Mouse (Mus musculus) layer of hippocampus, adult 9-11 months (tissue): Measurements from ENCODE around the gene Kcnmb3.

Source experiments
- DNase-seq: peaks from one replicate; pipeline ENCODE4 v3.0.0; 2022

The Kcnmb3 gene

DNA sequence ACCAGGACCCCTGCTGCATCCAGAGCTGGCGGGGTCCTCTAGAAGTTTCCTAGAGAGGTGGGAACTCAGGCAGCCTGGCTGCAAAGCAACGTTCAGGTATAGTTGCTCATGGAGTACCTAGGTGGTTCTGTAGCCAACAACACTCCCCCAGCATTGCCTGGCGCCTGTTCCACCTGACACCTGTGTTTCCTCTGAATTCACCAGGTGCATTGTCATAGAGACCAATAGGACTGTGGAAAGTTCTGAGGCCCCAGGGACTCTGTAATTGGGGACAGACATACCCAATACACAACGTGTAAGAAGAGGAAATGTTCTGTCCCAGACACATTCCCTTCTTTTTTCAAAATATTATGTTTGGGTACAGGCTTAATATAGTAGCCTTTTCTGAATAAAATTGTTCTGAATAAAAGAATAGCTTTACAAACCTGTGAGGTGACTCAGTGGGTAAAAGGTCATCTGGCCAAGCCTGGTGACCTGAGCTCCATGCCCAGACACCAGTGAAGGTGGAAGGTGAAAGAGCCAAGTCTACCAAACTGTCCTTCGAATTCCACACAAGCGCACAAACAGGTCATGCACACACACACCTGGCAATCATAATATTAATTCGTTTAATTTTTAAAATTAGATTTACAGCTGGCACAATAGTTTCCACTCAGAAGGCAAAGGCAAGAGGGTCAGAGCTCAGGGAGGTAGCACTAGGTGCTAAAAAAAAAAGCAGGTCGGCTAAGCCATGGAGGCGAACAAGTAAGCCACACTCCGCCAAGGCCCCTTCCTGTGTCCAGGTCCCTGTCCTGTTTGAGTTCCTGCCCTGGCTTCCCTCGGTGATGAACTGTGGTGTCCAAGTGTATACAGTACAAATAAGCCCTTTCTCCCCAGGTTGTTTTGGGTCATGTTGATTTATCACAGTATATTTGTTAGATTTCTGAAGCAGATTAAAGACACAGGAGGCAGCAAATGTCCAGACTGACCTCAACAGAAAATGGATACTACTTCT, at the start of gene Kcnmb3:
Gene Kcnmb3 (minus strand): TSS at position 135 of the 994 bp plus-strand sequence.
- no peak for DNase-seq

DNA sequence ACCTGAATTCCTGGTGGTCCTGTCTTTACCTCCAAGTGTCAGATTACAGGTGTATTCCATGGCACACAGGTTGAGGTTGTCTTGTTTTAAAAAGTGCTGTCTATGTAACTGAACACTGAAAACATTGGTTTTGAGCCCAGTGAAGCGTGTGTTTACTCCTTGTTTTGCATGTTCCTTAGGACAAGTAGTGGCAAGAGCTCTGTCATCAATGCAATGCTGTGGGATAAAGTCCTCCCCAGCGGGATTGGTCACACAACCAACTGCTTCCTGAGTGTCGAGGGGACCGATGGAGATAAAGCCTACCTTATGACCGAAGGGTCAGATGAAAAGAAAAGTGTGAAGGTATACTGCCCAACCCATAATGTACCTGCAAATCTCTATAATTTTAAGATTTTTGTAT, 46.1 kb upstream of the Kcnmb3 start:
- DNase-seq: no peak

DNA sequence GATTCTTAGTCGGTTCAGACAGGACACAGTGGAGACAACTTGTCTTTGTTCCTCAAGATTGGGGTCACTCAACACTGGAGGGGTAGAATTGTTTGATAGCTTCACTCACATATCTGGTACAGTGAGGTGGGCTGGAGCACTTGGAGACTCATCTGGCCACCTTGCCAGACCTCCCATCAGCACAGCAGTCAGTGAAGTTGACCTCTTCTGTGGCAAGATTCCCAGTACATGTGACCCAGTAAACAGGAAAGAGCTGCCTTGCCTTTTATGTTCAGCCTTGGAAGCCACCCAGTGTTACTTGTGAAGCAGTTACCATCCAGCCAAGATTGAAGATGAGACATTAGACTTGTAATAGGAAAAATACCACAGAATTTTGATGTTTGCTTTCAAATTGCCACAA, 45.5 kb upstream of the Kcnmb3 start:
- peak; percentile 74 for DNase-seq

DNA sequence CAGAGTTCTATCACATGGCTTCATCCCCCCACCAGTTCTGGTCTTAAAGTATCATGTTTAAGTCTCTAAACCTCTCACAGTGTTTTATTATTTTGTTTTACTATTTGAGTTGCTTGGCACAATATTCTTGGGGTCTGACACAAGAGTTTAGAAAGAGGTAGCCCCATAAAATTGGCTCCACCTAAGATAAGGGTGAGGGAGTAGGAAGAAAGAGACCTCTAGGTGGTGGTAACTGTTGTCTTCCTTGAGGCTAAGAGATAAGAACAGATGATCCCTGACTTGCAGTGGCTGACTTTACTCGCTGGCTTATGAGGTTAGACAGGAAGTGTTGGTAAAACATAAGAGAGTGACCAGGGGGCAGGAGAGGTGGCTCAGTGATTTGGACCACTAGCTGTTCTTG, 43.7 kb upstream of the Kcnmb3 start:
- DNase-seq: no peak

DNA sequence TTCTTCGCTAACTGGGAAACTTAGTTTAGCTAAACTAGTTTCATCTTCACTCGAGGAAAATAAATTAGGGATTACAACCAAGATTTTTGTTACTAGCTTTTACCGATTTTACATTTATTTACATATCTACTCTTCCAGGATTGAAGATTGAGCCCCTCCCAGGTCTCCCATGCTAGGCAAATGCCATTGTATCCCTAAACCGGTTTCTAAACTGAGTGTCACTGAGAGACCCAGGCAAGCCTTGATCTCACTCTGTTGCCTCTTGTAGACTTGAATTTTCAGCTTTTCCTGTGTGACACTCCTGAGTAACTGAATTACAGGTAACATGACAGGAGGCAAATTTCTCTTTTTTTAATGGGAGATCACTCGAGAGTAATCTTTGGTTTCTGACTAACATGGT, 38.0 kb upstream of the Kcnmb3 start:
- DNase-seq: no peak

DNA sequence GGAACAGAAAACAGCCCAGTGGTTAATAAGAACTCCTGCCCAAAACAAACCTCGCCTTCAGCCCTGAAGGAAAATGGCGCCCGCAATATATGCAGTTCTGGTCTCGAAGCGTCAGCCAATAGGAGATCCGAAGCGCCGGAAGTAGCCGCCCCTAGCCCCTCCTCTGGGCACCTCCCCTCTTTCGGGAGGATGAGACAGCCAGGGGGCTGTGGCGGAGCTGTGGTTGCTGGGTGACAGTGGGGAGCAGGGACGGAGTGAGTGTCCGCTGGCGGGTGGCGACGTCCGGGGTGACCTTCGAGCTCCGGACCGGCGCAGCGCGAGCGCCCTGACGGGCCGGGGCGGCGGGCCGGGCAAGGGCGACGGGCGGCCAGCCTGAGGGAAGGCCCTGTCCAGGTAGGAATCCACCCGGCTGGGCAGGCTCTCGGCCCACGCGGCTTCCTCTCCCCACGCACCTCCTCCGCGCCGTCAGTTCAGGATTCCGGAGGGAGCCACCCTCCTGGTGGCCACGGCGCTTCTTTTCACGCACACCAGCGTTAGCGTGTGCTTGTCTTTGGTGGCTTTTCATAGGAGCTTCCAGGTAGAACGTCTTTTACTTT, 37.4 kb upstream of the Kcnmb3 start, which contains the start of gene Mfn1:
Gene Mfn1 (plus strand): TSS at position 163 of the 596 bp plus-strand sequence.
- peak; percentile 95 for DNase-seq

DNA sequence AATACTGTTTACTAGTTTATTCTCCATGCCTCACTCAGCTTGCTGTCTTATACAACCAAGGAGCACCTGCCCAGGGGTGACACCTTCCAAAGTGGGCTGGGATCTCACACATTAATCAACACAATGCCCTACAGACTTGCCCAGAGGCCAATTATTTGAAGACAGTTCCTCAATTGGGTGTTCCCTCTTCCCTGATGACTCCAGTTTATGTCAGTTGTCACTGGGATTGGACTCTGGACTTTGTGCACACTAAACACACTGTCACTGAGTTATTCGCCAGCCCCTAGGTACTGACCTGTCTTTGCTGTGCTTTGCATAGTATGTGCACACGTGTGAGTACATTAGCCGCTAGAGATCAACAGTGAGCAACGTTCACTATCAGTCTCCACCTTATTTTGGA, 35.1 kb upstream of the Kcnmb3 start:
- DNase-seq: no peak

DNA sequence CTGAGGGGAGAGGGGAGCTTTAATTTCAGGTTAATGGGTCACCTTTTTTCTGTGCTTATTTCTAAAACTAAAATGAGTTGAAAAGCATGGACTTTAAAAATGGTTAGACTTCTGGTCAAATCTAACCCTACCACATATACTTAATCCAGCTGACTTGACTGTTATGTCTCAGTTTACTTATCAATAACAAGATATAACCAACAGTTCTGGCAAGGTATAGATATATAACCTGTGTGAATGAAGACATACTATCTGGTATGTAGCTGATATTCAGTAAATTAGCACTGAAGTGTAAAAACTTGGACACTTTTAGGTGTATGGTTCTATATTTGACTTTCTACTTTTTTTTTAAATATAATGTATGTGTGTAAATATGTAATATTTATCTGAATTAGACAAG, 21.5 kb upstream of the Kcnmb3 start:
- no peak for DNase-seq

DNA sequence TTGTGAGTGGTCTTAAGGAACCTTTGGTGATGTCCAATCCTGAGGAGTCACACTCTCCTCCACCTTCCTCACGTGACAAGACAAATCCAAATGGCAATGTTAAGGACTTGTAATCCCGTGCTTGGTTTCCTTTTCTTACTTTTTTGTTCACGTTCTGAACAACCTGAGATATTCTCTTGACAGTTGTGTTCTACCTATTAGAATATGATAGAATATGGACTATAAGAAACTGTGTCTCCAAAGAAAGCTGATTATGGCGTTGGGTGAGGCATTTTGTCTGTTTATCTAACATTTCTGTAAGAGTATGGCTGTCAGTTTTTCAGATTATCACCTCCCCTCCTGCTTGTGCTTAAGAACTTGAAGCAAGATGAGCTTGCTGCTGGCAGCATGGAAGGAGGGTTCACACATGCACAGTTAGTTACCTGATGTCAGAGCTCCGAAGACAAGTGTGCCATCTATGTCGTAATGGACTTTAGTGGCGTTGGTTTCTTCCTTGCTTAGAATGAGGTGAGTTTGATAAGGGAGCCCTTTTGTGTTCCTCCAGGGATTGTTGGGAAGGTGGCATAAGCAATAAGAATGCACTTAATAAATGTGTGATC, 20.8 kb upstream of the Kcnmb3 start:
- DNase-seq: no peak

DNA sequence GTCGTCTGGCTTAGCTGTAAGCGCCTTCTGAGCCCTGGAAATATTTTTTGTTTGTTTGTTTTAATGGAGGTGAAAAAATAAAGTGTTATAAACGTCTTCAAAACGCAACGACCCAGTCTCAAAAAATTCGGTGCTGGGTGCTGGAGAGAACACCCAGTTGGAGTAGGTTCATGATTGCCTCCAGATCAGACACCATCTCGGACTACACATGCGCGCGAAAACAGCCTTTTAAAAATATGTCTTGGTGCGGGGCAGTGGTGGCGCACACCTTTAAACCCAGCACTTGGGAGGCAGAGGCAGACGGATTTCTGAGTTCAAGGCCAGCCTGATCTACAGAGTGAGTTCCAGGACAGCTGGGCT, 19.1 kb upstream of the Kcnmb3 start:
- peak; percentile 17 for DNase-seq

DNA sequence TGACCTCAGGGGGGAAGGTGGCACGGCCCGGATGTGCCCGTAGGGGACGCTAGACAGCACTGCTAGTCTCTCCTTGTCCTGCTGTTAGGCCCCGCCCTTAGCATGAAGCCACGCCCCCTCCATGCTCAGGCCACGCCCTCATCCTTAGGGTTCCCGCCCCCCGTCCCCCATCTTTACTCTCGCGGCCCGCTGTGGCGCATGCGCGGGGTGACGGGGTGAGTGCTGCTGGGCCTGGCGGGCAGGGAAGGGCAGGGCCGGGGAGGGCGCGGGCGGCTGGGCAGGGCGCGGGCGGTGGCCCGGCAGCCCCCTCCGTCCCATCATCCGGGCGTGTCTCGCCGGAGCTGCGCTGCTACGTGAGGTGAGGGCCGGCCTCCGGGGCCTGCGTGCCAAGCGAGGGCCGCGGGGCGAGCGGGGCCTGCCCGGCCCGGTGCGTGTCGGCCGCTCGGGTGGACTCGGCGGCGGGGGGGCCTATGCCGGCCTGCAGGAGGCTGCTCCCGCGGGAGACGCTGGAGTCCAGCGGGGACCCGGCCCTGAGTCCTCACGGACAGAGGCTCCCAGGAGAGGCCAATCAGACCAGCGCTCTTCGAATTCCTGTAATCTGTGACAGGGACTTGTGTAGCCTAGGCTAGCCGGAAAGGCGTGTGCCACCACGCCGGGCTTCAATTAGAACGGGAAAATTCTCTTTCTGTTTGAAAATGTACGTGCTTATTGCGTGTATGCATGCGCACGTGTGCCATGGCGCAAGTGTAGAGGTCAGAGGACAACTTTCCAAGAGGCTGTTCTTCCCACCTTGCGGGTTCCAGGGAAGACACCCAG, 18.6 kb upstream of the Kcnmb3 start:
- DNase-seq: peak; percentile 94

DNA sequence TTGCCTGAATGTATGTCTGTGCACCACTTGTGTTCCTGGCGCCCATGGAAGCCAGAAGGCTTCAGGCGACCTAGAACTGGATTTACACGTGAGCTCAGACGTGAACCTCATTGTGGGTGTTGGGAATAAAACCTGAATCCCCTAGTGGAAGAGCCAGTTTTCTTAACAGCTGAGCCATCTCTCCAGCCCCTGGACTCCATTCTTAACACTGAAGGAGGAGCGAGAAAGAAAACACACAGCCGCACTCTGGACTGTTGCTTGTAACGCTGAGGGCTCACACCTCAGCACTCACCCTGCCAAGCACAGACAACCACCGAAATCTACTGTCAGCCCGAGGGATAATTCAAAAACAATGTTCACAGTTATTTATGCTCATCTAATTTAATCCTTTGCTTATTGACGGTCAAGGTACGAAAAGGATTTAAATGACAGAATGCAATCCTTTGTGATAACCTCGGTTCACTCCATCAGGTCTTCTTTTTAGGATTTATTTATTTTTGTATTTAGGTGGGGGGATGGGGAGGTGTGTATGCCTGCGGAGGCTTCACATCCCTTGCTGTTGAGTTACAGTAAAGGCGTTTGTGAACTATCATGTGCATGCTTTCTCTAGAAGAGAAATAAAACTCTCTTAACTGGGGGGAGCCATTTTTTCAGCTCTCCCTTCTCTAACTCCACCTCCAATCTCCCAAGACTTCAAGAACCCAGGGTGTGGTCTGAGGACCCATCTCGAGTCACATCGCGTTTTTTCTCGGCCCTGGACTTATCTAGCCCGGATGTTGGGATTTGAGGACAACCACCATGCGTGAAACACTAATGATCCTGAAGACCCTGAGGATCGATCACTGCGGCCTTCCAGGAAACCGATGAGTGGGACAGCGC, 17.7 kb upstream of the Kcnmb3 start, which contains the start of gene Zfp639:
Gene Zfp639 (plus strand): TSS at position 764 of the 879 bp plus-strand sequence.
- DNase-seq: no peak

DNA sequence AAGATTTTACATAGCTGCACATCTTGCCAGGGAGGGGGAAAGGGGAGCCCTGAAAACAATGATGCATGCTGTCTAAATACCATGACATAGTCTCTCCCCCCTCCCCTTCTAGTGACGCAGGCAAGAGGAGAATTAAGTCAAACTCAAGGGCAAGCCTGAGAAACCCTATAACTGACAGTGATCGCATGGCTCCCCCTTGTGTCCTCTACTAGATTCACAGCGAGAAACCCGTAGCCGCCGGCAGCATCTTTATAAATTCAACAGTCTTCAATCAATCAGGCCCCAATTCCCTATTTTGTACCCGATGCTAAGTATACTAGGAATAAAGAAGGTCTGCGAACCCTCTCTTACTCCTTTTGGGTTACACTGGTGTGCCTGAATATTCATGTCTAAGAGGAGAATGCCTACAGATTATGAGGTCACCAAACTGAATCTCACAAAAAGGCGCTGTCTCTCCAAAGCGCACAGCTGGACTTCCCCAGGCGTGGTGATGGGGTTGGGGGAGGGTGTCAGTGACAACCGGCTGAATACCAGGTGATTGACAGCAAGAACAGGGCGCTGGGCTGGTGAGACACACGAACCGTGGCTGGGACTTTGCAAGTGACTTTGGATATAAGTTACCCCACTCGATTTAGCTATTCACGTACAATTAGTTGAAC, 16.8 kb upstream of the Kcnmb3 start:
- peak; percentile 77 for DNase-seq

DNA sequence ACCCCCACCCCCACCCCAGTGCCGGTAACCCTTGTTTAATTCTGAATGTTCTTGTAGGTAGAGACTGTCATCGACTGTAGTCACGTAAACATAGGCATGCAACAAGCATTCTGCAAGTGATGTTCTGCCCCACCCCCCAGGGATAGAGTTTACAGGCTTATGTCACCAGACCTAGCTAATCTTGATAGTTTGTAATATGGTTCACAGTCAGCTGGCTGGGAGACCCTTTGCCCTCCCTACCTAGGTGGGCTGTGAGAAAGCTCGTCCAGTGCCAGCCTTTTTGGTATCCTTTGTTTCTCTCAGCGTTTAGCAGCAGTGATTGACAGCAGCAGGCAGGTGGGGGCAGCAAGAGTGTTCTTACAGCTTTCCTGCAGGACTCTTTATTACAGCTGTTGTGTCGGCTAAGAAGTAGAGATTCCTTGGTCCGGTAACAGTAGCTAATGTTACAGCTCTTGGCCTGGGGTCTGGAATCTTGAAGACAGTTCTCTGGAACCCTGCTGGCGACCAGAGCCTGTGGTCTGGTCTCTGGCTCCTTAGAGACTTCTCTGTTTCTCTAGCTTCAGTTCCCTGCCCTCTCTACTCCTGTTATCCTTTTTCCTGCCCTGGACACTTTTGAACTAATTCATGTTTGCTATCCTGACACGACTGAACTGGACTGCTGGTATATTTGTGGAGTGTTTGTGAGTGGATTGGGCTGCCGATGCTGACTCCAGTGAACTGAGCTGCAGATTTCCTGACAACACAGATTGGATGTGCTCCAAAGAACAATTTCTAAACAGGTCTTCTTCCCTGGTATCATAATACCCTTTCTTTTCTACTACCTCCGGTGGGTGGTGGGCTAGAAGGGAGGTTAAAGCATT, 14.6 kb upstream of the Kcnmb3 start:
- DNase-seq: no peak

DNA sequence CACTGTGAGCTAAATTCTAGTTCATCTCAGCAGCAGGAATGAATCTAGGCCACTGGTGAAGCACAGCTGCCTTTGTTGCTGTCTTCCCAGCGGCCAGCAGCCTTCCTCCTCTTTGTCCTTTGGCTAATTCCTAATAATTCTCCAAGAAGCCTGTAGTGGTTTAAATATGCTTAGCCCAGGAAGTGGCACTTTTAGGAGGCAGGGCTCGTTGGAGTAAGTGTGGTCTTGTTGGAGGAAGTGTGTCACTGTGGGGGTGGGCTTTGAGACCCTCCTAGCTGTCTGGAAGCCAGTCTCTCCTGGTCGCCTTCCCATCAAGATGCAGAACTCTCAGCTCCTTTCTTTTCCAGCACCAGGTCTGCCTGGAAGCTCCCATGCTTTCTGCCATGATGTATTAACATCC, 13.8 kb upstream of the Kcnmb3 start:
- DNase-seq: no peak

DNA sequence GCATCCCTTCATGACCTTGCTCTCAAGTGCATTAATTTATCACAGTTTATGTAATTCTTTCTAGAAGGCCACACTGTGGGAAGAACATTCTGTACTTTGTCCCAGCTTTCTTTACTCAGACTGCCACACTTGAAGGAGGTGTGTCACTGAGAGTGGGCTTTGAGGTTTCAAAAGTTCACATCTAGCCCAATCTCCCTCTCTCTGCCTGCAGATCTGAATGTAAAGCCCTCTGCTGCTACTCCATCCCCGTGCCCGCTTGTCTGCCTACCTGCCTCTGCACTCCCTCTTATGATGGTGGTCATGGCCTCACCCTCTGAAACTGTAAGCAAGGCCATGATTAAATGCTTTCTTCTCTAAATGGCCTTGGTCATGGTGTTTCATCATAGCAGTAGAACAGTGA, 8.3 kb upstream of the Kcnmb3 start:
- no peak for DNase-seq

DNA sequence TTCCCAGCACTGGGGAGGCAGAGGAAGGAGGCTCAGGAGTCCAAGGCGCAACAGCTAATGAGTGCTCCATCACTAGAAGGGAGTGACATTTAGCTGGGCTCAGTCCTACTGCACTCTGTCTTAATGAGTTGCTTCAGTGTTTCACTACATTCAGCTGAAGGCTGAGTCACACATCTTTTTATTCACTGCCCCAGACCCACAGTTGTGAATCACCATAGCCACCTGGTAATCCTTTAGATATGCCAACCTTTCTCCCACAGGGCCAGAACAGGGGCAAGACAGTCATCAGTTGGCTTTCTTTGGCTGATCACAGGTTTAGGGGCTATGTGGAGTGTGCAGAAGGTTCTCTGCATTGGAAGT, 4.7 kb upstream of the Kcnmb3 start:
- DNase-seq: no peak

DNA sequence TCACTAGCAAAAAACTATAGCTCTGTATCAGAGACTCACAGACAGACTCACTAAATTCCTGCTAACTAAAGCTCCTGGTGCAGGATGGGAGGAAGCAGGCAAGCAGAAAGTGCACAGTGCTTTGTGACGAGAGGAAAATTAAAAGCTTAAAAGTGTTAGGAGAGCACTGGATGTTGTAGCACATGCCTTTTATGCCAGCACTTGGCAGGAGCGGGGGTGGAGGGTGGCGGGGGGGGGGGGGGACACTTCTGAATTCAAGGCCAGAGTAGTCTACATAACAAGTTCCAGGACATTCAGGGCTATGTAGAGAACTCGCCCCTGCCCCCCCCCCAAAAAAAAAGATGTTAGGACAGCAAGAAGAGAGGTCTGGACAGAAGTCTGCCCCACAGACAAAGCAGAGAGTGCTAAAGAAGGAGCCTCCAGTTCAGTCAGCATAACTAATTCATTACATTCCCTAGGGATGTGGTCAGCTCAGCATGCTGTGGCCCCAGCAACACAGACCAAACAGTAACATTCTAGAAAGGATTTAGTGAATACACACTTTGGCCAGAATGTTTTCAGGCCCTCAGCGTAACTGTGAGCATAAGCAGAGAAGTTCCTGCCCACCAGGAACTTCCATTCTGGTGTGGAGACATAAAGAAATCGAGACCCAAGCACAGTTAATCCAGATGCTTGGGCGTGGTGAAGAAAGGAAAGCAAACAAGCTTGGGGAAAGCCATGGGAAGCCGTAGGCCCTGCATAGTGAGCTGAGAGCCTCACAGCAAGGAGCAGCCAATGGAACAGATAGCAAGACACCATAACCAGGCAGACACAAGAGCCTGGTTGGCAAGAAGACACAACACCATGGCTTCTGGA, 4.1 kb upstream of the Kcnmb3 start:
- DNase-seq: no peak

DNA sequence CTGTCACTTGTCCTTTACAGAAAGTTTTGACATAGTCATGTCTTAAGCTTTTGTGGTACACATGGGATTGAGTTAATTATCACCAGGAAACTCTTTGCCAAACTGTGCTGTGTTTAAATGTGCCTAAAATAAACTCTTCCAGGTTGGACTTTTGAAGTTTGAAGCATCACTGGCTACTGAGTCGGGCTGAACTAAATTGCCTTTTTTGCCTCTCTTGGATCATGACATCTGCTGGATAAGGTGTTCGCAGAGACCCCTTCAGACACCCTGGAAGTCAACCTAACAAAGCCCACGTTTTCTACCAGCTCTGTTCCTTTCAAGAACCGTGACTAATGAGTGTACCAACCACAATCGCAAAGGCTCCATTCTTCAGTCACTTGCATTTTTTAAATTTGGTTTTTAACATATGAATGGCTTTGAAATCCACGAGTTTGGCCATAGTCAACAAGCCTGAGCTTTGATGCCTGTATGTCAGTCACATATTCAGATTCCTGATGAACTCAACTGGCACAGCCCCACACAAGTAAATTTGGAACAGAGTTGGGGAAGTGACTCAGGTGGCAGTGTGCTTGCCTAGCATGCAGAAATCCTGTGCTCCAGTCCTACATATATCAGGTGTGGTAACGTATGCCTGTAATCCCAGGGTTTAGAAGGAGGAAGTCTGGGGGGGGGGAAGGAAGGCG, 3.2 kb upstream of the Kcnmb3 start:
- DNase-seq: no peak
